Mouse (Mus musculus) heart, postnatal 10 days (tissue): ENCODE data around the gene Irak3. TPM values are rescaled to one million over a fixed set of nuclear protein-coding genes. Genes with fewer than 3 reads are reported as not detected.

Experiments
- DNase-seq, 2 experiments: peaks; one replicate each; pipeline ENCODE4 v3.0.0; 2021
- intact Hi-C: fragments of 180-260 bp; cut with DNase I; formaldehyde crosslinking; loops from one replicate; pipeline ENCODE4 v1.15.1; 2025
- total RNA-seq, 2 experiments: library from RNA; stranded (reverse); gene quantifications; 2 replicates each; pipeline ENCODE4 v1.2.3; 2021

Irak3 gene
- total RNA-seq, 2 experiments from 2014 or later = 3.4 to 4.2 TPM

GRCm38 (mm10) chr10:120208015-120208414 is 6.1 kb upstream of the Irak3 start:
- DNase-seq = no peak
- intact Hi-C loops = no loop called here

DNA sequence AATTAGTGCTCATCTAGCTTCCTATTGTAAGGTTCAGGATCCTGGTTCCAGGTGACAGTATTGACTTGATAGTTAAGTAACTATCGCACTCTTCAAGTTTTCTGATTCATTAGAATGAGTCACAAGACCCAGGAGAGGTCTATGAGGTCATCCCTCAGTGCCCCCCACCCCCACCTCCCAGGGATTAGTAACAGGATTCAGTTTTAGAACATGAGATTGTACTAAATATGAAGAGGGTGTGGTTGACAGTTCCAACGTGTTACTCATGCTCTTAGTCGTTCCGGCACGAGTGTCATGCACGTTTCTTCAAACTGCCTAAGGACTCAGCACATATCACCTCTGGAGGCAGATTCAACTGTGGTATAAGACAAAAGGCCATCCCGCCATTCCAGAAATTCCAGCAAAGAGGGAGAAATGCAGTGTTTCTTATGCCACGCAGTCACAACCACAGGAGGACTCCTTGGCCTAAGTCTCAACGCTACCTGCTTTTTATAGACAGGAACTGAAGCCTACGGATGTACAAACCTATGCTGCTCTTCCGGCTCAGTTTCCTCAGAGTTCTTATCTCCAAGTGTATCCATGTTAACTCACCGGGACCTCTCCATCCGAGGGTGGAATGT is 2.8 kb upstream of the Irak3 start:
- intact Hi-C loops = loop anchor here (5.0 kb wide), 2 partner anchors 82 to 402 kb away; no protein-coding TSS in a partner anchor
- no peak for DNase-seq

DNA sequence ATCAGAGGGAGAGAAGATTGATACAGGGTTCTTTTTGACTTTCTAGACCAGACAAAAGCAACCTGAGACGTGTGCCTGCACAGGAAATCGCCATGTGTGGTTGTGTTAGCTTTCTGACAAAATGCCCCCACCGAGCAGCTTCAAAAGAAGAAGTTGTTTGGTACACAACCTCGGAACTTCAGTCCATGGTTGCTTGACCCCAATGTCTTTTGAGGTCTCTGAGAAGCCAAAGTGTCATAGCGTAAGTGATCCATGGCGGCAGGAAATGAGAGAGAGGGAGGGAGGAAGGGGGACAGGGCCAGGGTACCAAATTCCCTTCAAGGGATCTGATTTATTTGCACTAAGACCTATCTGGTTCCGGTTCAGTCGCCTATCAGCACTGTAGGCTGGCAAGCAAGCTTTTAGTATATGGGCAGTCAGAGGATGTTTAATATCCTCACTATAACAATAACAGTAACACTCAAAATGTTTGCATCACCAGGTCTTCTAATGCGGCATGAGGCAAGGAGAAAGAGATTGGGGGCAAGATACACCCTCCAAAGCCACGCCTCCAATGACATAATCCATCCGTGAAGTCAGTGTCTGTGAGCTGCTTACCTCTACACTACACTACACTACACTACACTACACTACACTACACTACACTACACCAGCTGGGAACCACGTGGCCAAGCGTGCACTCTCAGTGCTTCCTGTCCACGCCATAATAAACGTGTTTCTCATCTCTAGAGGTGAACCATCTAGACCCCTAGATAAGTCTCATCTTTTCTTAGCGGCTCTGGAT is 729 bp upstream of the Irak3 start:
- DNase-seq = no peak
- intact Hi-C loops = loop anchor here (5.0 kb wide), 2 partner anchors 80 to 400 kb away; no protein-coding TSS in a partner anchor

DNA sequence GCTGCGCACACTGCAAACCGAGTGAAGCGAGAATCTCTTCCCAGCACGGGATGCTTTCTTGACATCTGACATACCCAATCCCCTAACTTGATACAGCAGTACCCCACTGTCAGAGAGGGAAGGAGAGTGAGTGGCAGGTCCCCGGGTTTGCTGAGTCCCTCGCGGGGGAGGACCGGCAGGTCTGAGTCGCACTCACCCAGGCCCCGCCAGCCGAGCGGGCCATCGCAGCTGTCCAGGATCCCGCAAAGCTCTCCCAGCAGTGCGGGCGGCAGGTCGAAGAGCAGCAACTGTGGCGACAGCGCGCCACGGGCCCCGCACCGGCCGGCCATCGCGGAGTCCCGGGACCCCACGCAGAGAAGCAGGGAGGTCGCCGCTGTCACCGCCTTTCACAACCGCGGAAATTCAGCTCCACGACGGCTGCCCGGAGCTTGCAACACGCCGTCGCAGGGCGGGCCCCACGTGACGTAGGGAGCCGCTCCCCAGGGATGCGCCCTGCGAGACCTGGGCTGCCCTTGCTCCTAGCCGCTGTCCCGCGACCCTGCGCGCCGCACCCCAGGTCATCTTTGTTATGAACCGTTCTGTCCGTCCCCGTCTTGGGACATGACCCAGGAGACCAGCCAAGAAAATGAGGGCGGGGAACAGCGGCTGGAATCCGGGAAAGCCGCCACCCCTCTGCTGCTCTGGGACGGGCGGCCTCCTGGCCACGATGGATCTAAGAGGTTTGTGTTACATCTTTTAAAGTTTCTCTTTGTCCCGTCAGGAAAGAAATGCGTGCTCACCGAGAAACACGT is 604 bp downstream of the Irak3 start, which contains the start of gene Tmbim4:
Tmbim4 (plus strand) TSS at position 460 of the 791 bp plus-strand sequence.
- peak; percentile 80 for DNase-seq

DNA sequence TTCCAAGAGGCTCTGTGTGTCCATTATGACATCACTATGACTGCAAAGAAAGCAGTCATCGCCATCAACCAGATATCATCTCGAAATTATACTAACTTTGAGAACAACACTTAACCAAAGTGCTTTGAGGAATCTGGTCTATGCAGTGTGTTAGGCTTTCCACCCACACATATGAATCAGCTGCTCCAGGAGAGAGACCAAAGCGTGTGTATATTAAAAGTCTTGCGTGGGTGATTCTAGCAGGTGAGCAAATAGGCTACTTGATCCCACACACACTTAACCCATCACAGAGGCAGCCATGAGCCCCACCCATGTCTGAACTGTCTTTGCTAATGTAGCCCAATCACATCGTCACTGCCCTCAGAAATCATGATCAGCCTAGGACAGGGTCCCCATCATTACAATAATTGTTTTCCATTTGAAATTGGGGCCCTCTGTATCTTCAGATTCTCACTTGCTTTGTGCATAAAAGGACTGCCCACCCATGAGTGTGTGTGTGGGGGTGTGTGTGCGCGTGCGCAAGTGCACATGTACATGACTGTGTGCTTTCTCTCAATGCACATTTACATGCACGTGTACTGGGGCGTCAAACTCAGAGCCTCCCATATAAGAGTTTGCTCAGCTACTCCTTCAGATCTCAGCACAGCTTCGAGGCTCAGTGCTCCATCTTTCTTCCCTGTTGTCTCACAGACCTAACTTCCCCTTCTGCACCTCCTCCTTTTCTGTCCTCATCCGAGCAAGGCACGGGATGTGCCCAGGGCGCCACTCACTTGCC is 4.7 kb downstream of the Irak3 start:
- no peak for DNase-seq
- intact Hi-C loops = no loop called here

More for the DNA sequence above, 604 bp downstream of the Irak3 start, which contains the start of gene Tmbim4:
- intact Hi-C loops = loop anchor here (1.0 to 5.0 kb wide), 3 partner anchors 79 to 555 kb away; no protein-coding TSS in a partner anchor

- intact Hi-C loops = no loop called here
These were observed 8.7 kb downstream of the Irak3 start for GRCm38 (mm10) chr10:120193255-120193654.

DNA sequence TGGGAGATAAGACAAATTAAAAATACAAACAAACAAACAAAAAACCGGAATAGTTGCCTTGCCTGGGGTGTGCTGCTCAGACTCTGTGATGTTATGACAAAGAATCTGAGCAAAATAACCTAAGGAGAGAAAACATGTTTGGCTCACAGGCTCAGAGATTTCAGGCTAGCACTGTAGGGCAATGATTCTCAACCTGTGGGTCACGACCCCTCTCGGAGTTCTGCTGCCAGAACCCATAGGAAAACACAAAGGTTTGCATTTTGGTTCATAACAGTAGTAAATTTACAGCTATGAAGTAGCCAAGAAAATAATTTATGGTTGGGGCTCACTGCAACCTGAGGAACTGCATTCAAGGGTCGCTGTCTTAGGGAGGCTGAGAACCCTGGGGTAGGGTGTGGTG is 9.7 kb downstream of the Irak3 start:
- intact Hi-C loops = no loop called here
- no peak for DNase-seq

More at GRCm38 (mm10) chr10:120193255-120193654, 8.7 kb downstream of the Irak3 start:
- no peak for DNase-seq

DNA sequence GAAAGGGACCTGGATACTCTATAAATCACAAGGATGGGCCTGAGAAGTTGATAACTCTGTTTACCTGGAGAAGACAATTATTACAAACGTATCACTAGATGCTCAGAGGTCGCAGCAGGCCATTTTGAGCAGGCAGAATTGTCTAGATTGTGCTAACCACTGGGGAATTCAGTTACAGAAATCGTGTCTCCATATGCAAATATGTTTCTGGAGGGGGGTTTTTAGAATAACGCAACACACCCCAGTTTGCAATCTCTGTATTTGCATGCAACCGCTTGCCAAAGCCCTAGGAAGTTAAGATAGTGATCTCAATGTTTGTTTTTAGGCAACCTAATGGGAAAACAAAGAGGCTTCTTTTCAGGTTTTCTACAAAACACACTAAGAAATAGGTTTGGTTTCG is 10.8 kb downstream of the Irak3 start:
- intact Hi-C loops = no loop called here
- no peak for DNase-seq

DNA sequence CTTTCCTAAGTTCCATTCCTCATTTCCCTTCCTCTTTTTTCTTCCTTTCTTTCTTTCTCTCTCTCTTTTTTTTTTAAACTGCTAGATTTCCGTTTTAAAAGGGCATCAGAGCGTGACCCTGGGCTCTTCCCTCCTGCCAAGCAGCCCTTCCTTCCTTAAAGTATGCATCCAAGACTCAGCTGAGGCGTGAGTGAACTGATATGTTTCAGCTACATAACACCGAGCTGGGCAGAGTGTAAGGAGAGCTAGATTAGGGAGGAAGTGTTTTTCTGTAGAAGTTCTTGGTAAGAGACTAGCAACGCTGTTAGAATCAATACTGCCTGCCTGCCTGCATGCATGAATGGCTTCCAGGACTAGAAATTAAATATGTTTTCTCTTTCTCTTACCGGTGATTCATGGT is 12.1 kb downstream of the Irak3 start:
- intact Hi-C loops = no loop called here
- DNase-seq = no peak

GRCm38 (mm10) chr10:120189276-120189675 is 12.7 kb downstream of the Irak3 start:
- DNase-seq = no peak
- intact Hi-C loops = no loop called here

GRCm38 (mm10) chr10:120188513-120188912 is 13.4 kb downstream of the Irak3 start:
- DNase-seq = no peak
- intact Hi-C loops = no loop called here

- intact Hi-C loops = no loop called here
These were observed 18.6 kb downstream of the Irak3 start for GRCm38 (mm10) chr10:120183342-120183741.

DNA sequence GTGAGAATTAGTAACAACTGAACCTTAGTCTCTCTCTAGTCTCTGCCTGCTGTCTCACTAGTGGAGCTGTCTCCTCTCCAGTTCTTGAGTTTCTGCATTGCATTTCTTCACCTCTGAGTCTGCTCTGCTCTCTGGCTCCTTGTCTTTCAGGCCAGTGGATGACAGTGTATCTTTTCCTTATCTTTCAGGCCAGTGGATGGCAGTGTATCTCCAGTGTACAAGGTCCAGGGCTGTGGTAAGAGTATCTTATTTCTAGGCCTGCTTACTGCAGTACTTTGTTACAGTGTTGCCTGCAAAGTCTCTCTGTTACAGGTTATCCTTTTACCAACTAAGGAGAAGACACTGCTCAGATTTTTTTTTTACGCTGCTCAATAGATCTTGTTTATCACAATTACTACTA is 19.0 kb downstream of the Irak3 start:
- peak in 1 of 2 experiments; percentile 12 for DNase-seq
- intact Hi-C loops = no loop called here

More at GRCm38 (mm10) chr10:120183342-120183741, 18.6 kb downstream of the Irak3 start:
- DNase-seq = no peak

GRCm38 (mm10) chr10:120174192-120174705 is 27.7 kb downstream of the Irak3 start:
- DNase-seq = no peak
- intact Hi-C loops = no loop called here

GRCm38 (mm10) chr10:120171340-120171739 is 30.6 kb downstream of the Irak3 start:
- no peak for DNase-seq
- intact Hi-C loops = no loop called here

DNA sequence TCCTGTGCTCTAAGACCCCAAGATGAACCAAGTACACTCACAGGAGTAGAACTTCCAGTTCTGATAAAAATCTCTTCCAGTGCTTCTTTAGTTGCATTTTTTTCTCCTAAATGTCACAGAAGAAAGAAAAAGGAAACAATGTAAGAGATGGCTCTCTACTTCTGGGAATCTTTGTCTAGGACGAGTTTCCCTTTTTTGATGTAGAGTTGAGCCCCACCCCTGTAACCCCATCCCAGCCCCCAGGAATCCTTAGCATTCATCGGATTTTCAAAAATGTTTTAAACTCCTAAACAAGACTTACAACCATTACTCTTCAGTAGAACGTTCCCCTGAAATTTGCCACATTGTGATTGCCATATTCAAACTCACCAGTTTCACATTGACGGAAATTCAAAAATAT is 31.7 kb downstream of the Irak3 start:
- intact Hi-C loops = no loop called here
- no peak for DNase-seq

DNA sequence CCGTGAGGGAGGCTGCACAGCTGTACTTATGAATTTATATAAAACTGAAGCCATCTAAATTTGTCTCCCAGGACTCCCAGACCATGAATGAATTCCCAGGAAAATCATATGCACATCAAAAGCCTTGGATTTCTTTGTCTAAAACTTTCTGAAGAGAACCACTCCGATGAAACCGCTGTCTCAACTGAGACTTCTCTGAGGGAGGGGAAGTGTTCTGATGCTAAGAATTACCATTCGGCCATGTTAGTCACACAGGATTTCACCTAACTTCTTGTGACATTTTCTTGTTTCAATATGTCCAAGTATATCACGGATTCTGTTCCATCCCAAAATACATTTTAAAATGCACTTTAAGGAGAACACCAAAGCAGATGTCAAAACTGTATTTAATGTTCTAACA is 32.1 kb downstream of the Irak3 start:
- no peak for DNase-seq
- intact Hi-C loops = no loop called here

DNA sequence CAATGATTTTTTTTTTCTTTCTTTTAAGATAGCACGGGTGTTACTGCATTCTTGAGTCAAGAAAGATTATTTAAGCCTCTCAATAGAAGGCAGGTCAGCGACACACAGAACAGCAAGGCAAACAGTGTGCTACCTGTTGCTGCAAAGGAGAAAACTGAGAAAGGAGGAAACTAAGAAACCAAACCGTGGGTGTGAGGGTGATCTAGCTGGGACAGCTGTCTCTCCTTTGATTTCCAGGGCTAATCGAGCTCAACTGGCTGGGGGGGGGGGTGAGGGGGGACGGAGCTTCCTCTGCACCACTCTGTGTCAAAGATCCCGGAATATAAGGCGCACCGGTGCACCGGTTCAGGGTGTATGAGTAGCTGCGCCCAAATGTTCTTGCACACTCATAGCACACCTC is 32.9 kb downstream of the Irak3 start:
- intact Hi-C loops = no loop called here
- DNase-seq = no peak

DNA sequence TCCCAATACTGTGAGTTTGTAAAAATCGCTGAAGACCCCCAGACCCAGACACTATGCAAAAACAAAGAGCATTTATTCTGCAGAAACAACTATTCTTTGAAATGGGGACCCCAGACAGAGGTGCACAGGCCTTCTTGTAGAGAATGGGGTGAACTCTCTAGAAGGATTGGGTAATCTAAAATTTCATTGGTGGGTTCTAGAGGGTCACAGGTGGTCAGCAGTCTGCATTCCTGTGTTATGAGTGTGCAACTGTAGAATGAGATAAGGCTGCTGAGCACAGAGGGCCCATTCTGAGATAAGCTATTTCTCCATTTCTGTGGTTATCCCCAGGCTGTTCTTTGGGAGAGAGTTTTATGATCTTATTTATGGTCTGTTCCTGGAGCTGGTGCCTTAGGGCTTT is 33.9 kb downstream of the Irak3 start:
- intact Hi-C loops = no loop called here
- DNase-seq = no peak
